Mouse (Mus musculus) bone marrow, adult 2 months (tissue): Measurements from ENCODE around the gene Rex1bd.

Source experiments
- CTCF ChIP-seq: fragments of 200-500 bp; IDR thresholded peaks from 2 replicates; pipeline ENCODE4 v1.5.1; 2011; ENCODE audit warnings: low read length, control low read depth; ENCODE audit not compliant: control insufficient read depth, insufficient read depth
- POLR2A ChIP-seq: fragments of 200-500 bp; IDR thresholded peaks from 2 replicates; pipeline ENCODE4 v1.6.1; 2011; ENCODE audit warnings: low read depth, mild to moderate bottlenecking, control low read depth, low read length, borderline replicate concordance; ENCODE audit not compliant: control insufficient read depth

- TF ChIP-seq CTCF (no peak), POLR2A (no peak)
Measured at GRCm38 (mm10) chr8:70467229-70467725, 39.3 kb downstream of the Rex1bd start.
